Mouse (Mus musculus) activated CD4-positive, CD25-positive, alpha-beta regulatory T cell, adult 4 months (primary cell): ENCODE measurements around the gene Bpnt1. TPM values are rescaled to one million over a fixed set of nuclear protein-coding genes. Genes with fewer than 3 reads are reported as not detected.
A peak's percentile ranks its signal among the peaks of the same experiment; 100 is the strongest.

Experiments
- ATAC-seq: one replicate; pipeline ENCODE4 v1.8.0; 2017
- polyA plus RNA-seq, 2 experiments: library from polyadenylated mRNA; unstranded; fragments of 100-300 nt; shearing (Covaris generic); gene quantifications; one replicate each; pipeline ENCODE4 v1.2.1; 2017

Bpnt1 gene
- polyA plus RNA-seq, 2 experiments from 2014 or later = 15.7 to 16.7 TPM

- ATAC-seq = no peak
These were observed 585 bp upstream of the Bpnt1 start for GRCm38 (mm10) chr1:185331364-185331763.

- ATAC-seq = no peak
These were observed 1.7 kb downstream of the Bpnt1 start for GRCm38 (mm10) chr1:185333651-185334050.

GRCm38 (mm10) chr1:185334136-185334535, 2.2 kb downstream of the Bpnt1 start:
- no peak for ATAC-seq

GRCm38 (mm10) chr1:185335231-185335765, 3.3 kb downstream of the Bpnt1 start:
- no peak for ATAC-seq

GRCm38 (mm10) chr1:185336535-185336934, 4.6 kb downstream of the Bpnt1 start:
- no peak for ATAC-seq

GRCm38 (mm10) chr1:185342441-185342840, 10.5 kb downstream of the Bpnt1 start:
- no peak for ATAC-seq

- no peak for ATAC-seq
These were observed 11.5 kb downstream of the Bpnt1 start for GRCm38 (mm10) chr1:185343422-185343821.

DNA sequence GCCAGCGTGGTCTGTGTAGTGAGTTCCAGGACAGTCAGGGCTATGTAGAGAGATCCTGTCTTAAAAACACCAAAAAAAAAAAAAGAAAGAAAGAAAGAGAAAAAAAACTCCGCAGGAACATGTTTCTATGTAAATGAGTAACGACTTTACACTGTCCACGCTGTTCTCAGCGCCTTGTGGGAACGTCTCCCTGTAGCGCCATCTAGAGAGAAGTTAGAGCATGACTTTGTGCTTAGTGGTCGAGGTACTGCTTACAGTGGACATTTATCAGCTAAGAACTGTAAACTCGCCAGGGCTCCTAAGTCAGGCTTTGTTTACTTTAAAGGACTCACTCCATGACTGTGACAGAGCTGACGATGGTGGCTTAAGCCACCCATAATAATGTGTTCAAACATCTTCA, 14.2 kb downstream of the Bpnt1 start:
- no peak for ATAC-seq

DNA sequence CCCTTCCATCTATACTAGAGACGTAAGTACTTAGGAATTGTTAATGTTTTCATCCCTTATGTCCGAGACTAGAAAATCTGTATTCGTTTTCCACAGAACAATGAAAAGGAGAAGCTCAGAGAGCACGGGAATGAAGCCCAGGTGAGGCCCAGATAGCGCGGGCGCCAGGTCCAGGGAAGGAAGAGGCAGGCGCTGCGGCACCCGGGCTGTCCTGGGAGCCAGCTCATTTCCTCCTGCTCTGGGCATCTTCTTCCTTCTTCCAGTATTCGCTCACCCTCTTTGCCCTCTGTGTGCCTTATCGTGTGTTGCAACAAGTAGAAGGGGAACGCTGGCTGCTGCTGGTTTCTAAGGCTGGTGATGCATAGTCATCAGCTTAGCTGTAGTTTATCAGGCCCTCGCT, 17.8 kb downstream of the Bpnt1 start:
- no peak for ATAC-seq

DNA sequence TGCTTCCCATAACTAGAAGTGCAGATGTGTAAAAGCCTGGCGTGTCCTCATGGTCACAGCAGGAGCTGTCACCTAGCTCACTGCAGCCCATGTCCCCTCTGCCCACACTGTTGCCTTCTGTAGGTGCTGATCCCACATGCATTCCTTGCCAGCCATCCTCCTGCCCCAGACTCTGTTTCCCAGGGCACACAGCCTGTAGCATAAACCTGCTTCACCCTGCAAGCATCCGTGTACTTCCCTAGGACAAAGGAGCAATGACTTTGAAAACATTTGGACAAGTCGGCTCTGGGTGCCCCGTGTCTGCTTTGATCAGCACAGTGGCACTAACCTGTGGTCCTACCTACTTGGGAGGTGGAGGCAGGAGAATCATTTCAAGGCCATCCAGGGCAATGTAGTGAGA, 18.7 kb downstream of the Bpnt1 start:
- ATAC-seq = no peak

DNA sequence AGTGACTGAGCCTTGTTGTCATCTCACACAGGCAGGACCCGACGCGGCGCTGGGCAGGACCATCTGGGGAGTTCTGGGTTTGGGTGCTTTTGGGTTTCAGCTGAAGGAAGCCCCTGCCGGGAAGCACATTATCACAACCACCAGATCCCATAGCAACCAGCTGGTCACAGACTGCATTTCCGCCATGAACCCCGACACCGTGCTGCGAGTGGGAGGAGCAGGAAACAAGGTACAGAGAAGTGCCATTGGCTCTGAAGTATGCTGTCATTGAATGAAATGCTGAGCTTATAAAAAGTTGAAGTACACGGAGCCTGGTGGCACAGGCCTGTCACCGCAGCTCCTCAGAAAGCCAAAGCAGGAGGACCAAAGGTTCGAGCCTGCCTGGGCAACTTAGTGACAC, 20.2 kb downstream of the Bpnt1 start:
- peak; percentile 87 for ATAC-seq

DNA sequence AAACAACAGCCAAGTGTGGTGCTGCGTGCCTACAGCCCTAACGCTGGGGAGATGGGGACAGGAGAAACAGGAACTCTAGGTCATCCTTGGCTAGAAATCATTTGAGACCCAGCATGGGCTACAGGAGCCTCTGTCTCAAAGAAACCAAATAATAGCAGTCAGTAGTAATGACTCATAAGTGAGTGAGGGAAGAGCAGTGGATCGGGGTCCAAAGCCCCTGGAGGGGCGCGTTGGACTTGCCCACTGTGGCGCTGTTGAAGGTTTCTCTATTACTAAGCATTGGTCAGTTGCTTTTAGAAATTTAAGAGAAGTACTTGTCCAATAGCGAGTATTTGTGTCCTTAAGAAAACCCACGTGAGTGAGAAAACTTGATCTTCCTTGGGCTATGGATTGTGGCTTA, 21.4 kb downstream of the Bpnt1 start:
- no peak for ATAC-seq

- no peak for ATAC-seq
These were observed 22.8 kb downstream of the Bpnt1 start for GRCm38 (mm10) chr1:185354731-185355130.

- no peak for ATAC-seq
These were observed 24.3 kb downstream of the Bpnt1 start for GRCm38 (mm10) chr1:185356246-185356645.

DNA sequence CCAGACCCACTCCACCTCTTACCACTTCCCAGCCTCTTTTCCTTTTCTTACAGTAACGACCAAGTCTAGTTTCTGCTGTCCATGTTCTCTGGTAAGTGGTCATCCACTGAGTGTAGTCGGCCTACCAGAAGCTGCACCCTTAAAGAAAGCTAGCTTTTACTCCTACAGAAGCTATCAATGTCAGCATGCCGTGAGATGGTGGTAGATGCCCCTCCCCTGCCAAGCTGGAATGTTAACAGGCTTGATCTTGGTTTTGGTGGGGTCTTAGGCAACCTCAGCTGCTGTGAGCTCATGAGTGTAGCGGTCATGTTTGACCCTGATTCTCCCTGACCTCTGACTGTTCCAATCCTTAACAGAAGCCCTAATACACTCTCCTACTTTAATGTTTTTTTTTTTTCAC, 26.3 kb downstream of the Bpnt1 start:
- ATAC-seq = no peak

DNA sequence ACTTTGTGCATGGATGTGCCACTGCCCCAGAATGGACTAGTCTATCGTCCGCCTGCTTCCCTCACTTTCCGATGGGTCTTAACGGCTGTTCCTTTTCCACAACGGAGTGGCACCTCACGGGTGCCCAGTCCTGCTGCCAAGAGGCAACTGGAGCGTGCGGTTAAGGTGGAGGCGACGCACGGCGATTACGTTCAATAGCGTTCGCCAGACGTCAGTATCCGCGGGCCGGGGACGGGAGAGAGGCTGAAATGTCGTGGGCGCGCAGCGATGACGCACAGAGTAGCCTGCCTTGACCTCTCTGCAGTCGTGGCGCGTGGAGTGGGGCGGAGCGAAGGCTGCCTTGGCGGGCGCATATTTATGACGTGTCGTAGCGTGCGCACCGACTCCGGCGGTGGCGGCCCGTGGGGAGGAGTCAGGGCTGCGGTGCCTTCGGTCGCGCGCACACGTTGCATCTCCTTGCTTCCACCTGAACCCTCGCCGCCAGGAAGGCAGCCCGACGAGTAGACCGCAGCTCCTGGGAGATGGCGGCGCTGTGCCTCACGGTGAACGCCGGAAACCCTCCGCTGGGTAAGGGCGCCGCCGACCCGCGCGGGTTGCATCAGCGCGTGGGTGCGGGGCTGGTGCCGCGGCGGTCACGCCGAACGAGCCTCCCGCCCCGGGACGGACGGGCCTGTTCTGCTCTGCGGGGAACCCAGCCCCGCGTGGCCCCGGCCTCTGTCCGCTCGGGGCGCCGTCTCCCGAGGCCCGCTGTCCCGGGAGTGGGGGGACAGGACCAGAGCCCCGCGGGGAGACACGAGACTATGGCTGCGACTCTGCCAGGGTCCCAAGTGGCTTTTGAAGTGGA, 30.9 kb downstream of the Bpnt1 start, which contains the start of gene Eprs:
Gene Eprs, plus strand, starts transcription at position 368 of the 844 bp plus-strand sequence.
- ATAC-seq = peak; percentile 86

DNA sequence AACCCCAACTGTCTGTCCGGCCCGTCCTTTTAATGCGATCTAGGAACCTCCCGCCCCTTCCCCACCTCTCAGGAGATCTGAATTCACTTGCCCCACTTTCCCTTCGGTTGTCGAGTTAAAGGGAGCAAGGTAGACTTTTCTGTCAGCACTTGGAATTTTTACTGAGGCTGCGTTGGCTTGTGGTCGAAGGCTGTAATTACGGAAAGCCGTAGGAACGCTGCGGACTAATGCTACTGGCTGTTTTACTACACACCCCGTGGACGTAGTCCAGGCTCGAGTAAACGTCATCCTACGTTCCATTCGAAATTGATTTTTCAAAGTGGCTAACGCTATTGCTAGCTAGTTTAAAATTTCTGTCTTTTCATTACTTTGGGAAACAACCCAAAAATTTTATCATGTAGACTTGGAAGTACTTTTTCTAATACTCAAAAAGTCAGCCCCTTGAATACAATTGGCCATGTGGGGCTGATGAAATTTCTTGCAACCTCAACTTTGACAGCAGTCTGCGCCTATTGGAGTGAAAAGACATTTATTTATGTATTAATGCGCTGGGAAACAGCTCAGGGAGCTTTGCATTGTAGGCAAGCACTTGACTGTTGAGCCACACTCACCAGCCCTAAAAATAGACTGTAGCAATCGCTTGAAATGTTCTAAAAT, 31.7 kb downstream of the Bpnt1 start:
- peak; percentile 15 for ATAC-seq

- ATAC-seq = no peak
These were observed 32.2 kb downstream of the Bpnt1 start for GRCm38 (mm10) chr1:185364183-185364540.

GRCm38 (mm10) chr1:185367383-185367782, 35.4 kb downstream of the Bpnt1 start:
- ATAC-seq = no peak

- no peak for ATAC-seq
These were observed 38.0 kb downstream of the Bpnt1 start for GRCm38 (mm10) chr1:185369979-185370378.

DNA sequence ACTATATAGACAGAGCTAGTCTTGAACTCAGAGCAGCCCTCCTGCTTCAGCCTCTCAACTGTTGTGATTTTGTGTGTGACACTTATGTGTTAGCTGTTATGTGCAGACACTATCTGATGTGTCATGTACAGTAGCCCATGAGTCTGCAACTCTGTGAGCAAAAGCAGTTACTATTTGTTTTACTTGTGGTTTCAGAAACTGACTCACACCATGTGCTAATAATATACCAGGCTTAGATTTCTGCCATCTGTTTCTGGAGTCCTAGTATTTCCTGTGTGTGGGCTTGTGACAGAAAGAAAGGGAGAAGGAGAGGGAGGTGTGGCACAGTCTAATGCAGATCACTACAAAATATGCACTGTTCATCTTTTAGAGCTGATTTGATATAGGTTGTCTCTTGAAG, 44.4 kb downstream of the Bpnt1 start:
- no peak for ATAC-seq

GRCm38 (mm10) chr1:185377429-185377828, 45.5 kb downstream of the Bpnt1 start:
- no peak for ATAC-seq

GRCm38 (mm10) chr1:185401615-185402014, 69.7 kb downstream of the Bpnt1 start:
- no peak for ATAC-seq

GRCm38 (mm10) chr1:185404021-185404420, 72.1 kb downstream of the Bpnt1 start:
- peak; percentile 72 for ATAC-seq
